Mouse (Mus musculus) liver, adult 2 months (tissue): ENCODE measurements at regions not wholly inside any gene's neighbourhood (a gene's known extent, or its start where the extent isn't known, plus 50 kb on each side); places are given as distances from the start of the nearest gene placed in this dataset.

ENCODE experiments used
- CTCF ChIP-seq: fragments of 200-500 bp; IDR thresholded peaks from 2 replicates; pipeline ENCODE4 v1.5.1; 2011; ENCODE audit warnings: low read depth, low read length, control low read depth
- POLR2A ChIP-seq: fragments of 200-500 bp; IDR thresholded peaks from 2 replicates; pipeline ENCODE4 v1.6.1; 2011; ENCODE audit warnings: low read length, control low read depth; ENCODE audit not compliant: insufficient read depth; ENCODE audit errors: extremely low read depth

GRCm38 (mm10) chrX:121497727-121498126 is 899.5 kb downstream of the Nap1l3 start:
- TF ChIP-seq POLR2A (no peak), CTCF (no peak)
